Mouse (Mus musculus): ENCODE measurements around the gene Gm10203.
A peak's percentile ranks its signal among the peaks of the same experiment; 100 is the strongest.
"Not testable (repeated sequence)": the region's sequence is repeated elsewhere in the genome, so short reads cannot be mapped to it uniquely, and the experiment has no call there.

Gene Gm10203

DNA sequence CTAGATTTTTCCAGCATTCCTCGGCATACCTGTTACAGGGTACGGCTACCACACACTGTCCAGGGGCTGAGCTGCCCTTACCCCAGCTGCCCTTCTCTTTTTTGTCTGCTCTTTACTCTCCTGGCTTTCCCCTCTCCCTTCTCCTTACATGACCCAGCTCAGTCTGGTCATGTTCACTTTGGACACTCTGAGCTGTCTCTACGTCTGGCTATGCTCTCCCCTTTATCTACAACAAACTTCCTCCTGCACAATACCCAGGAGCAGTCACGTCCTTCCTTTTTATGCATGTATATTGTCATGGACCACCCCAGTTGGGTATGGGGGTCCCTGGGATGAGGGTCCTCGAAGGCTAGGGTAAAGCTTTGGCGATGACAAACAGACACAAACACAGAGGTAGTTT is 5.7 kb downstream of the Gm10203 start:
- no peak for DNase-seq (ENCODE audit: low read depth)

GRCm38 (mm10) chr6:149137936-149138335 is 8.0 kb downstream of the Gm10203 start:
- DNase-seq (ENCODE audit: low read depth): no peak

DNA sequence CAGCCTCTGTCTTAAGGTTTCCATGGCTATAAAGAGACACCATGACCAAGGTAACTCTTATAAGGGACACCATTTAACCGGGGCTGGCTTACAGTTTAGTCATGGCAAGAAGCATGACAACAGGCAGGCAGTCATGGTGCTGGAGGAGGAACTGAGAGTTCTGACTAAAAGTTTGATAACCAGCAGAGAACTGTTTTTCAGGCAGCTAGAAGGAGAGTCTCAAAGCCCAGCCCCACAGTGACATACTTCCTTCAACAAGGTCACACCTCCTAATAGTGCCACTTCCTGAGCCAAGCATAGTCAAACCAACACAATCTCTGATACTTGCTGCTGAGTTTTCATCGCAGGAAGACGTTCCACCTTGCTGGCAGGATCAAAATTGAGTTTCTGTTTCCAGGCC is 9.0 kb downstream of the Gm10203 start:
- no peak for DNase-seq (ENCODE audit: low read depth)

DNA sequence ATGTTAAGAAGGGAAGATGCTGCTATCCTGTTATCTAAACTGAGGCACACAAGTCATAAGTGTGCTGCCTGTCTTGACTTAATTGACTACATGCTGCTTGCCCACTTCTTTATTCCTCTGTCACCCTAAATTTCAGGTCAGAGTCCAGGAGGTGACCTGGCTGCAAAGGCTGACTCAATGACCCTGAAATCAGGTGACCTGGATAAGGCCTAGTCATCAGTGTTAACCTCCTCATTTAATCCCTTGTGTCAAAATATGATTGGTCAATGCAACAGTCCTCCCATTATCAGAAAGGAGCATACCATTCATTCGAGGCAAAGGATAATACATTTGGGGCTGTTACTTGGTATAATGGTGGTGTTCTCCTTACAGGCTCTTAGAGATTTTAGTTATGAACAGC is 9.5 kb downstream of the Gm10203 start, which contains the start of gene Etfbkmt:
Etfbkmt (plus strand) TSS at position 379 of the 400 bp plus-strand sequence.
- no peak for DNase-seq (ENCODE audit: low read depth)

DNA sequence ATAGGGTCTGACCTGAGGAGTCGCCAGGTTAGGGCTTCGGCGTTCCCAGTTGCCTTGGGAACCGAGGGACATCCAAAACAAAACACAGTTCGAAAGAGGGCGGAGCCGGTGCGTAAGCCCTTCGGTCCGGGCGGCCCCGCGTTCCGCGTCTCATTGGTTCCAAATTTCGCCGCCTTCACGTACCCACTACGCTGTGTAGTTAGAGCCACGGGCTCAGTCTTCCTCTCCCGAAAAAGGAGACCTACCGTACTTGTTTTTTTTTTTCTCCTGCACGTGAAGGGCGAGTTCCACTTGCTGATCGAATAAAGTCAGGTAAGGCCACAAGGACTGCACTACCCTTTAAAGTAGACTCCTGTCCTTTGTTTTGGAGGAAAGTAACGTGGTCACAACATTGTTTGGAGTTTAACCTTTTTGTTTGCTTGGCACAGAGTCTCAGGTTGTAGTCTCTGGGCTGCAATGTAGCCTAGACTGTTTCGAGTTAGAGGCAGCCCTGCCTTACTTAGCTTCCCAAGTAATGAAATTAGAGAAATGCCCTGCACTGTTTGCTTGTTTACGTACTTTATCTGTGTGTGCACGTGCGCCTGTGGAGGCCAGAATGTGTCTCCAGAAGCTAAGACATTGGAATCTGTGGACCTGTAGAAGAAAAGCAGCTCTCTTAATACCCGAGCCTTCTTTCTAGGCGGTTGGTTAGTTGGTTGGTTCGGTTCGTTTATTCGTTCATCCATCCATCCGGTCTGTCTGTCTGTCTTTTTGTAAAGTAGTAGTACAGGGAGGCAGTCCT is 11.6 kb downstream of the Gm10203 start:
- peak; percentile 73 for DNase-seq (ENCODE audit: low read depth)

DNA sequence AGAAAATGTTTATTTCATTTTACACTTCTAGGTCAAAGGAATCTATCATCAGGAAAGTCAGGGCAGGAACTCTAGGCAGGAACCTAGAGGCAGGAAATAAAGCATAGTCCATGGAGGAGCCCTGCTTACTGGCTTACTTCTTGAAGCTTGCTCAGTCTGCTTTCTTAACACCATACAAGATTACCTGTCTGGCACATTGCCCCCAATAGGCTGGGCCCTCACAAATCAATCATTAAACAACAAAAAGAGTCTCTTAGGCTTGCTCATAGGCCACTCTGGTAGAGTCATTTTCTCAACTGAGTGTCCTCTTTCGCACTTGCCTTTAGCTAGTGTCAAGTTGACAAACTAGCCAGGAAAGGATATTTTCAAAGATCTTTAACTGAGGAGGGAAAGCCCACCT is 15.2 kb downstream of the Gm10203 start:
- DNase-seq (ENCODE audit: low read depth): no peak

DNA sequence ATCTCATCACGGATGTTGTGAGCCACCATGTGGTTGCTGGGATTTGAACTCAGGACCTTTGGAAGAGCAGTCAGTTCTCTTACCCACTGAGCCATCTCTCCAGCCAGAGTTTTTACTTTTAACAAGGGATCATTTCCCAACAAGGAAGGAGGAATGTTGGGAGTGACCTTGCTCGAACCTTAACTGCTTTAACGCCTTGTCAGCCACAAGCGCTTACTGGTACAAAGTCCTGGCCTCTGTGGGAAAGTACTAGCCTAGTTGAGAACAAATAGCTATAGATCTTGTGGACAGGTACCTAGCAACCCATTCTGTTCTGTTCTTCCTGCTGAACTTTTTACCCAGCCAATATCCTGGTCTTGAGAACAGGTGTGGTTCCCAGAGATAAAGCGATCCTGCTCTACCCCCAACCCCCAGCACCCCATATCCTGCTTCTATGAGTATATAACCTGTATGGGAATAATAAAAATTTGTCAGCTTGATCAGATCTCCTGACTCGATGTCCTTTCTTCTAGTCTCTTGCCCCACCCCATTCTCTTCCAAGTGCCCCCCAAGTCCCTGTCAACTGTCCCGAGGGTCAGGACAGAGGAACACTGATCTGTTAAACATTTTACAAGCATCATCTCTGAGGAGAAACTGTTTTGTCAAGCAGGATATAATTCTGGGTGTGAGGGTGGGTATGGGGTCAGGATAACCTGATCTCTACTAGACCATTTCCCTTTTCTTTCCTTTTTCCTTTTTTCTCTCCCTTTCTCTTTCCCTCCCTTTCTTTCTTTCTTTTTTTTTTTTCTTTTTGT is 18.7 kb downstream of the Gm10203 start:
- no peak for DNase-seq (ENCODE audit: low read depth)

- DNase-seq (ENCODE audit: low read depth): no peak
Observed at GRCm38 (mm10) chr6:149152119-149152518, 22.1 kb downstream of the Gm10203 start.

DNA sequence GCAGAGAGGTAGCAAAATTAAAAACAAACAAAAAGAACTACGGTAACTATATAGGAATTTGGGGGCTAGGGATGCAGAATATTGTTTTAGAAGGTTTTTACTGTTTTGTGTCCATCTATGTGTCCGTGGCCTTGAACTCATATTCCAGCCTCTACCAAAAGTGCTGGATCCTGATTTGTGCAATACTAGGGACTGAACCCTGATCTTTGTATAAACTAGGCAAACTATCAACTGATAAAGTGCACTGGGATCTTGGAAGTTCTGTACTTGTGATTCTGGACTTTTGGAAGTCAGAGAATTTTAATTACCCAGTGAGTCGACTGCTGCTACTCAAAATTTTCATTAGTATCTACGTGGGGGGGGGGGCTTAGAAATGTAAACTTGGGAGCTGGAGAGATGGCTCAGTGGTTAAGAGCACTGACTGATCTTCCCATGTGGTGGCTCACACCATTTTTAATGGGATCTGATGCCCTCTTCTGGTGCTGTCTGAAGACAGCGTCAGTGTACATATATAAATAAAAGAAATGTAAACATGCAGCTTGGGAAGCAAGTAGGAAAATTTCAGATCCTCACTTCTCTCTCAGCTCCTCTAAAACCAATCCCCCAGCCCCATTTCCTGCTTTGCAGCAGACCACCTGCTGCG is 23.6 kb downstream of the Gm10203 start:
- DNase-seq (ENCODE audit: low read depth): no peak

DNA sequence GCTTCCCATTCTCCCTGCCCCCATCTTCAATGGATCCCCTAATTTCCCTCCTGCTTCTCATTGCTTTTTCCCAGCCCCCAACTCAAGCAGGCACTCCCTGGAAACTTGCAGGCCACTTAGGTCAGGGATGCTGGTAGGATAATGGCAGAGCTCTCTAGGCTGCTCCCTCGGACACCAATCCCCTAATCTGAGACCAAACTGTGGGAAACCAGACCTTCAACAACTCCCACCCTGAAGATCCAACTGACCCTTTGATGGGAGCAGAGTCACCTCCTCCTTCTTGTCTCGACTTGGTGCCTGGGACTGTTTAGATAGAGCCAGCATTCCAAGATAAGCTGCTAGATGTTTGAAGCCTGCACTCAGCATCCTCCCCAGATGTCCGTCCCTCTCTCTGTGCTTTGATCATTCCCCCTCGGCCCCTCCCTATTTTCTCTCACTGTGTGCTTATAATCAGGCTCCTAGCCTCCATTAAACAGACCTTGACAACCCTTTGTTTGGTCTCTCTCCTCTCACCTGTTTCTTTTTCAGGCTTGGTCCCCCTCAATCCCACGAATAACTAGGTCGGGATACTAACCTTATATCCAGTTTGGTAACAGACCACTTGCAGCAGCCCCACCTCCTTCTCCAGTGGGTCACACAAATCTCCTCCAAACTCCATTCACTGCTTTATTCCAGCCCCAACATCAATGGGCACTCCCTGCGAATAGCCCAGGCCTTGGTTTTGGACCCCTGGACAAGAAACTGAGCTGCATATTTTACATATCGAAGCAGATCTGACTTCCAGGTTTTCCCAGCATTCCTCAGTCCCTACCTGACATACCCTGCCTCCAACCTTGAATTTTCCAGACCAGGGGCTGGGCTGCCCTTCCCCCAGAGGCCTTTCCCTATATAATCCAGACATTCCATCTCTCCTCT is 24.4 kb downstream of the Gm10203 start:
- DNase-seq (ENCODE audit: low read depth): no peak

- DNase-seq (ENCODE audit: low read depth): no peak
Observed at GRCm38 (mm10) chr6:149155031-149155841, 25.3 kb downstream of the Gm10203 start.

DNA sequence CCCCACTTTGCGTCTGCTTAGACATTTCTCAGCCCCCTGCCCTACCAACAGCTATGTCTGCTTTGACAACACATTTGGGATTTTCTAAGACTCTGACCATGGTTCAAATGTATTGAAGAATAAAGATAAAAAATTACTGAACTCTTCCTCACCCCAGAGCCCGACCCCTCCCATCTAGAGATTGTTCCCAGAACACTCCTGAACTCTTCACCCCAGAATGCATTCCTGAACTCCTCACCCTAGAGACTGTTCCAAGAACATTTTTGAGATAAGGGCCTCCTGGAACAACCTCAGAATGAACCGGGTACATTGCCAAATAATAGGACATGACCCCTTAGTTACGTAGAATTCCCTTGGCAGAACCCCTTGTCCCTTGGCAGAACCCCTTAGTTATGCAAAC is 37.1 kb downstream of the Gm10203 start:
- not testable (repeated sequence) for DNase-seq (ENCODE audit: low read depth)

DNA sequence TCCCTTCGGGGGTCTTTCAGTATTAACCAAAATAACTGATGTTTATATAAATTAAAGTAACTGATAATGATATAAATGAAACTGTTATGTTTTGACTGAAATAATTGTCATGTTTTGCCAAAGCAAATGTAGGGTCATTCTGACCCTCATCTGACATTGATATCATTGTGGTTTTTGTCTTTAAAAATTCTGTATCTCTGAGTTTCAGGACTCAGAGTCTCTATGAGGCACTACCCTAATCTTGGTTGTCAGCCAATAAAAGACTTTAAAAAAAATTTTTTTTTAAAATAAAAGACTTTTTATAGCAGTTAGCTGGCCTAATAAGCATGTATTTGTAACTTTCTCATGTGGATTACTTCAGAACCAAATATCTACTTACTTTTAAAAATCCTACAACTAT is 37.7 kb downstream of the Gm10203 start:
- DNase-seq (ENCODE audit: low read depth): no peak

- DNase-seq (ENCODE audit: low read depth): no peak
Observed at GRCm38 (mm10) chr6:149168436-149168835, 38.5 kb downstream of the Gm10203 start.

- DNase-seq (ENCODE audit: low read depth): not testable (repeated sequence)
Observed at GRCm38 (mm10) chr6:149169965-149170364, 40.0 kb downstream of the Gm10203 start.

DNA sequence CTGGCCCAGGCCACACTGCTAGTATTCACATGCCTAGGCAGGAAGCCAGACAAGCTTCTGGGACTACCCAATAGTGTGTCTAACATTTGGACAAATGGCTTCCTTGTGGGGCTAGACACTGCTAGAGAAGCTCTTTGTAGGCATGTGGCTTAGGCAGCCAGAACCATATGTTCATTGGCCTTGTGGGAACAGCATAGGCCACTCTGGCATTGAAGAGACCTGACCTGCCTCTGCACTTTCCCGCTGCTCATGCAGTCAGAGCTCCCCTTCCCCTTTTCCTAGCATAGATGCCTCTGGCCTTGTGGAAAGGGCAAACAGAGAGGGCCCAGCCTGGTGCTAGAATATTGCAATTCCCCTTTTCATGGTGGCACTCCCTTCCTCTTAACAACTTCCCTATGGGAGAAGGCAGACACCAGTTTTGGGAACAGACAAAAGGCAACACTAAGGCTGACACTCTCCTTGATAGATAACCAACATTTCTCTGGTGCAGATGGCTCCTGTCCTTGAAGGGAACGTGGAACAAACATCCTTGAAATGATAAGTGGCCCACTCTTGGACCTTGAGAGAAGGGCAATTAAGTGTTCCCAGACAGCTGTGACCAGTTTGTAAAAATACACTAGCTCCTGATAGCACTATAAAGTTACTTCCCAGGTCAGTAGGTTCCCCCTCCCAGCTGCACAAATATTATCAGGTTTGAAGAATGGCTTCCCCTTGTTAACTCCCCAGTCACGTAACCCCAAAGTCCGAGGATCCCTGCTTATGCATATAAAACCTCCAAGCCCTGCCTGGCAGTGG is 44.1 kb downstream of the Gm10203 start:
- no peak for DNase-seq (ENCODE audit: low read depth)

- no peak for DNase-seq (ENCODE audit: low read depth)
Observed at GRCm38 (mm10) chr6:149174932-149175570, 45.1 kb downstream of the Gm10203 start.

DNA sequence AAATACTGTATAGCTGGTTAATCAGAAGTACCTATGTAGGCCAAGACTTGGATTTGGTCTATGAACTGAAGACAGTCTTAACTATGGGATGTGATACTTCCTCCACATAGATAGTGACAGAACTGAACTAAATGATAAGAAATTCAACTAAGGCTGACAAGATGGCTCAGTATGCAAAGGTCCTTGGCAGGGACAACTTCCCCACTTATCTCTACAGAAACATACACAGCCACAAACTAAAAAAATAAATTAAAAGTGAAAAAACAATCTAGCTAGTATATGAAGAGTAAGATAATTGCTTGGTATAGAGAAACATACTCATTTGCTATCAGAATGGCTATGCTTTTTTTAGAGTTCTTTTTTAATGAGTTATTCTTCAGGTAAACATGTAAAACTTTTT is 49.1 kb downstream of the Gm10203 start:
- DNase-seq (ENCODE audit: low read depth): no peak
